Mouse (Mus musculus) CH12.LX (cell line): ENCODE data around the gene Clec5a.

Experiments used
- CHD1 ChIP-seq: IDR thresholded peaks from 2 replicates; pipeline ENCODE4 v1.6.1; 2012; ENCODE audit warnings: low read depth, low read length, improper control_type of control experiment, inconsistent platforms
- CTCF ChIP-seq, 2 experiments: IDR thresholded peaks in 1 of 2; conservative IDR thresholded peaks in 1 of 2; 2 replicates each; pipeline ENCODE4 v1.5.1; 2011 to 2012; ENCODE audit warnings: low read depth in 2 of 2, low read length in 2 of 2, improper control_type of control experiment in 1 of 2, inconsistent platforms in 1 of 2, mild to moderate bottlenecking in 1 of 2, moderate library complexity in 1 of 2
- HCFC1 ChIP-seq: IDR thresholded peaks from 2 replicates; pipeline ENCODE4 v1.6.1; 2012; ENCODE audit warnings: low read depth, mild to moderate bottlenecking, inconsistent platforms, low read length, improper control_type of control experiment
- KAT2A ChIP-seq: IDR thresholded peaks from 2 replicates; pipeline ENCODE4 v1.6.1; 2012; ENCODE audit warnings: low read length, improper control_type of control experiment, inconsistent platforms; ENCODE audit not compliant: insufficient replicate concordance
- MXI1 ChIP-seq: IDR thresholded peaks from 2 replicates; pipeline ENCODE4 v1.6.1; 2011; ENCODE audit warnings: mild to moderate bottlenecking, low read depth, low read length, improper control_type of control experiment
- POLR2A ChIP-seq: IDR thresholded peaks from 2 replicates; pipeline ENCODE4 v1.6.1; 2011; ENCODE audit warnings: low read depth, mild to moderate bottlenecking, improper control_type of control experiment, low read length
- SIN3A ChIP-seq: IDR thresholded peaks from 2 replicates; pipeline ENCODE4 v1.6.1; 2012; ENCODE audit warnings: low read length, improper control_type of control experiment, inconsistent platforms
- TBP ChIP-seq: conservative IDR thresholded peaks from 2 replicates; pipeline ENCODE4 v1.6.1; 2011; ENCODE audit warnings: low read depth, low read length, improper control_type of control experiment

DNA sequence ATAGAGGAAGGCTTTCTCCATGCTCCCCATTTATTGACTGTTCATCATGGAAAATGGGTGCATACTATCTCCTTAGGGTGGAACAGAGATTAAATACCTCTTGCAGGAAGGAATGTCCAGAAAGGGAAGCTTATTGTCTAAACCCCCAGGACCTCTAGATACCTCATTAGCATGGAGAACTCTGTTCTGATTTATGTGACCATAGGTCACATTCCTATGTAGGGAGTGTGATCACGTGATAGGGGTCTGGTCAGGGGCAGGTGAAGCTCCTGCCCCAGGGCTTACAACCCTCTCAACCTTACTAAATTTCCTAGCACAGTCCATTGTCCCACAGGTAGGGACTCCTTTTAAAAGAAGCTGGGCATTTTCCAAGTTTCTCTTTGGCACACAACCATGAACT, 40.5 kb upstream of the Clec5a start:
- TF ChIP-seq CTCF (conservative IDR thresholded peaks at IDR 0.05 in 1 of 2, IDR thresholded peaks at IDR 0.05 in 1 of 2; ENCODE audit: low read depth in 2 of 2, low read length in 2 of 2) (no peak), HCFC1 (no peak), POLR2A (no peak), MXI1 (no peak), SIN3A (no peak), KAT2A (no peak), CHD1 (no peak), TBP (no peak)
